Mouse (Mus musculus) thymus, postnatal 36 days (tissue): ENCODE data around the gene Olfr342.

Source experiments
- DNase-seq, 2 experiments: peaks; one replicate each; pipeline ENCODE4 v3.0.0; 2022; ENCODE audit warnings: mixed read lengths in 2 of 2

Gene Olfr342

DNA sequence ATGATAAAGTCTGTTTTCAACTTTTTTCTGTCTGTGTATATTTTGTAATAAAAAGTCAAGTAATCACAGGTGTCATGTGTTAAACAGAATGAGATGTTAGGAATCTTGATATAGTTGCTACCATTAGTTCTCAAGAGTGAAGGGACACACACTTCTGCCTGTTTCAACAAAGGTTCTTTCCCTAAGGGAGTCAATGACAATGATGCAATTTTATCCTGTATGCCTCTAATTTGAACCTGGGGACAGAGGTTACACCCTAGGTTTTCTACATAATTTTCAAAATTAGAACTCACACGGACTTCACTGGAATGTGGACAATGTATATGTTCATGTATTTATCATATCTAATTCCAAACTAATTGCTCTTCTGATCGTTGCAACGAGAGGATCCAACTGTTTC is at the start of gene Olfr342:
Gene Olfr342 (plus strand): TSS at position 301 of the 400 bp plus-strand sequence.
- DNase-seq = no peak

DNA sequence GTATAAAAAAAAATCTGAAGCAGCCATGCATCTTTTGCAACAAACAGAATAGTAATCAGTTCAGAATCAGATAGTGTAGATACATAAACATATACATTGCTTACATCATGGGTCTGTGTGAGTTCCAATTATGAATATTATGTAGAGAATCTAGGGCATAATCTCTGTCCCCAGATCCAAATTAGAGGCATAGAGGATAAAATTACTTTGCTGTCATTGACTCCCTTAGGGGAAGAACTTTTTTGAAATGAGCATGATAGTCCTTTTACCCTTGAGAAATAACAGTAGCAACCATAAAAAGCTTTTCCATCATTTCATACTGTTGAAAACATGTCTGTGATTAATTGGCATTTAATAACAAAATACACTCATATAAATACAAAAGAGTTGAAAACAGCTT is 42.4 kb upstream of the Olfr342 start, which contains the start of gene Olfr341:
Gene Olfr341 (minus strand): TSS at position 101 of the 400 bp plus-strand sequence.
- DNase-seq = no peak

DNA sequence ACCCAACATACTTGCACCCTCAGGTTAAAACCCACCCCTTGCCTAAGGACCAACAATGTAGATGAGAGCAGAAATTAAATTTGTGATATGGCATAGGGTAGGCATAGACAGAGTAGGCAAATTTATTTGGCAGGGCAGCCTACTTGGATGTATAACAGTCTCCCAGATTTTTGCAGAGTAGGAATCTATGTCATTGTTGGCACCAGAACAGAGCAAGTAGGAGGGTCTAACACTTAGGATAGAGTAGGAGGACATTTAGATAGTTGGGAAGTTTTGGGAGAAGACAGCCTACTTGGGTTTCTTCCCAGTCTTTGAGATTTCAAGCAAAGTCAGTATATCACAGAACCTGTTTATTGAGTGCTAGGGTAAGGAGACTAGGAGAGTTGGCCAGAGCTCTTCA is 40.4 kb downstream of the Olfr342 start:
- no peak for DNase-seq

DNA sequence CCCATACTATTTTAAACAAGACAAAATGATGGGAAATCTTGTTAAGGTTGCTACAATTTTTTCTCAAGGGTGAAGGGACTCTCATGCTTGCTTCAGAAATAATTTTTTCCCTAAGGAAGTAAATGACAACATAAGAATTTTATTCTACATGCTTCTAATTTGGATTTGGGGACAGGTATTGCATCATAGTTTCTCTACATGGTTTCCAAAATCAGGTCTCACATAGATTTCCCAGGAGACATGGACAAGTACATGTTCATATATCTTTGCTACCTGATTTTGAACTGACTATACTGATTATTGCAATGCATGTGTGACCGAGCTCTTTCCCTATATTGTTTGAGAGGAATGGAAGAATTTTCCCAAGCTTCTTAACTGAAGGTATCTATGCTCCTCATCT is 41.6 kb downstream of the Olfr342 start, which contains the start of gene Olfr344:
Gene Olfr344 (plus strand): TSS at position 301 of the 400 bp plus-strand sequence.
- no peak for DNase-seq

DNA sequence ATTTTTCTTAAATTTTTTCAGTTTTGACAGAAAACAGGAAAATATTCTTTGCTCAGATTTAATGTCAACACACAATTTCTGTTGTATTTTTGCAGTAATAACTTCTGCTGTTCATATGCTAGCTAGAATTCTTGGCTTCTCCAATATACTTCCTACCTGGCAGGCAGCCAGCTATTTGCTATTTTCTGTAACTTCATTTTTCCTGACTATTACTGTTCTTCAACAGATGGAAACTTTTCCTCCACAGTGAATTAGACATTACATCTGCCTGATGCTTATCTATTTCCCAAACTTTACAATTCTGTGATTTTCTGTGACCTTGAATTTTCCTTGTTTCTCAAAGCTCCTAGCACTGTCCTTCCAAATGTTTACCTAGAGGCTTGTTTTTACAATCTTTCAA is 42.2 kb downstream of the Olfr342 start:
- DNase-seq = no peak

DNA sequence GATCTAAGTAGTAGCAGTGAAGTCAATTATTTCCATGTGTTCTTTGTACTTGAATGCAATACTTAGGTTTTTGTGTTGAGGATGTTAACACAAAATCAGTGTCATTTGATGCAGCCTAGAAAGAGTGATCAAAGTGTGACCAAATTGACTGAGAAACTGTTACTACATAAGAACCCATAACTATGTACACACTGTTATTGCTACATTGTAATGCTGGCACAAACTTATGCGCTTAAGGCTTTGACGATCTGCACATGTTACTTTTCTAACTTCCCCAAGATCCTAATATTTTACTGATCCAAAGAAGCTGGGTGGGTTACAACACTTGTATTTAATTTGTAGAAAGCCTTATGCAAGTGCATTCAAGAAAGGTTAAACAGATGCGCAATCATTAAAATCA is 43.0 kb downstream of the Olfr342 start:
- DNase-seq = no peak
